Mouse (Mus musculus) cerebellum, adult 11 months (tissue): ENCODE results near the gene Gm20388.
"Not testable (repeated sequence)": the region's sequence is repeated elsewhere in the genome, so short reads cannot be mapped to it uniquely, and the experiment has no call there.

Experiments
- DNase-seq: peaks from one replicate; pipeline ENCODE4 v3.0.0; 2022

Gene Gm20388

DNA sequence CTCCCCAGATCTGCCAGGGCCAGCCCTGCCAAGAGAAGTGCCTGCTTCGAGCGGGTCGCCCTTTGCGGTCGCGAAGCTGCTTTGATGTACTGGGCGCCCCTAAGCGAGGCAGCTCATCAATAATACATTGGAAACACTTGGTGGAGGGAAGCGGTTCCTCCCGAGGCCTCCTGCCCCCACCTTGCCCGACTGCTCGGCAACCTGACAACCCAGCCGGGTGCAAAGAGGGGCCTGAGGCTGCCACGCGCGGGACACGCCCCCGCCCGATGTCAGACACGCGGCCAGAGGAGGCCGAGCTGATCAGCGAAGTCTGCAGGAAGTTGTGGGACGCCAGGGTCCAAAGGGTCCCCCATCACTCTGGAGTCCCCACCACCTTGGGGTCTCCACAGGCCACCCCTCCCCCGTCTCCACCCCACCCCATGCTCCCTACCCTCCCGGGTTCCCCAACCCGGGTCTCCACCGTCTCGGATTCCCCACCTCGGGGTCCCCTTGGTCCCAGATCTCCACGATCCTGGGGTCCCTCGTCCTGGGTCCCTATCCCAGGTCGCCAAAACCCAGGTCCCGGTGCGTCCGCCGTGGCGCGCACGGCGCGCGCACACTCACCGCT lies 723.1 kb downstream of the Gm20388 start:
- no peak for DNase-seq

DNA sequence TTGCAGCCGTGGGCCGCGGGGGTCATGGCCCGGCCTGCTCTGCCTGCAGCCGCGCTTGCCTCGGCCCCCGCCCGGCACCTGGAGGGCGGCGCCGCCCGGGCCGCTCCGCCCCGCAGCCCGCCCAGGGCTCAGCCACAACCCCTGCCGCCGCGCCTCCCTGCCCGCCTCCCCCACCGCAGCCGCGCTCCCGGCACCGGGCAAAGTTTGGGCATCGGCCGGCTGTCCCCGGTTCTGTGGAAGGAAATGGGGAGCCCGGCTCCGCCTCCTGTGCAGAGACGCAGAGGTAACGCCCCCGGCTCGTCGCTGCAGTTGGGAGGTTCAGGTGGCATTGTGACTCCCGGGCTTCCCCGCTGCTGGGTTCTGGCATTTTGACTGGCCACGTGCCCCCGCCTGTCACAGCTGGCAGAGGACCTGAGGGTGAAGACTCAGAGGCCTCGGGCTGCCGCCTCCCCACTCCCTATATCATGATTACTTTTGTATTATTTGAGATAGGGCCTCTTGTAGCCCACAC lies 723.7 kb downstream of the Gm20388 start:
- peak; percentile 19 for DNase-seq

DNA sequence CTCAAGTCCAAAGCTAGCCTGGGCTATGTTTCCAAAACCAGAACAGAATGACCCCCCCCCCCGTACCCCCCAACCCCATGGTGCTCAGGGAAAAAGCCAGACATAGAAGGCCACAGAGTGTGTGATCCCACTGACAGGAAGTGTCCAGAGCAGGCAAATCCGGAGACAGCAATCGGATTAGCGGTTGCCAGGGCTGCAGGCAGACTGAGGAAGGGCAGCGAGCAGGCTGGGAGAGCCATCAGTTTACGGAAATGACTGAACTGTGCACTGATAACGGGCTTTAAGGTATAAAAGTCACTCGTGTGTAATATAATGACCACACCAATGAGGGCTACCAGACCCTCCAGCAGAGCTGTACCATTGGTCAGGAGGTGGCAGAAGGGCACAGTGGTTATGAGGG lies 730.6 kb downstream of the Gm20388 start:
- DNase-seq: no peak

DNA sequence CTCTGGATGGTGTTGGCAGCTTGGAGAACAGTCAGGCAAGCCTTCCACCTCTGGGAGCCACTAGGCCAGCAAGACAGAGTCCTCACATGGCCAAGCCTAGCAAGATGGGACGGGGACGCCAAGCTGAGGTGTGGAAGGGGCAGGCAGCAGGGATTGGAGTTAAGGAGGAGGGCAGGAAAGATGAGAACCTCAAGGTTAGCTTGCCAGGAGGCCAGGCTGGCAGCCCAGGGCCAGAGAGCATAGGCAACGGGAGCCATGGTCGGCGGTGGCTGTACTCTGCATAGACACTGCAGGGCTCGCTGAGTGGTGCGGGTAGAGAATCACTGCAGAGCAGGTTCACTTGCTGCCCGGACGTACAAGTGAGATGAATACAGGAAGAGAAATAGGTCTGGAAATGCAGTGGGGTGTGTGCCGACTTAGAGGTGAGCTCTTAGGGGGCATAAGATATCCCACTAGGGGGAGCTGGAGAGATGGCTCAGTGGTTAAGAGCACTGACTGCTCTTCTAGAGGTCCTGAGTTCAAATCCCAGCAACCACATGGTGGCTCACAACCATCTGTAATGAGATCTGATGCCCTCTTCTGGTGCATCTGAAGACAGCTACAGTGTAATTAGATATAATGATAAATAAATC lies 731.5 kb downstream of the Gm20388 start:
- no peak for DNase-seq

DNA sequence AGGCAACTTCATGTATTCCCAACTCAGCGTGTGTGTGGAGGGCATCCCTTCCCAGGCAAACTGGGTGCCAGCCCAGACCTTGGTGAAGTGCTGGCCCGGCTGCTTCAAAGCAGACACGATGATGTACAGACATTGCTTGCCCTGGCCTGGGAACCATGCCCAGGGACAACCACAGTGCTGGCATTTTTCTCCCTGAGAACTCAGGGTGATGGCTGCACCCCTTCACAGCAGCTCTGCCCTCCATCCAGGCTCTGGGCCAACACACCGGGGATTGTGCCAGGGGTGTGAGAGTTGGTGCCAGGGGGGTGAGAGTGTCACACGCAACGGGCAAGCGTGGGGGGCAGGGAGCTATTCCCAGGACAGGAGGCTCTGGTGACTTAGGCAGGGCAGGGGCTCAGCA lies 734.0 kb downstream of the Gm20388 start:
- peak; percentile 39 for DNase-seq

DNA sequence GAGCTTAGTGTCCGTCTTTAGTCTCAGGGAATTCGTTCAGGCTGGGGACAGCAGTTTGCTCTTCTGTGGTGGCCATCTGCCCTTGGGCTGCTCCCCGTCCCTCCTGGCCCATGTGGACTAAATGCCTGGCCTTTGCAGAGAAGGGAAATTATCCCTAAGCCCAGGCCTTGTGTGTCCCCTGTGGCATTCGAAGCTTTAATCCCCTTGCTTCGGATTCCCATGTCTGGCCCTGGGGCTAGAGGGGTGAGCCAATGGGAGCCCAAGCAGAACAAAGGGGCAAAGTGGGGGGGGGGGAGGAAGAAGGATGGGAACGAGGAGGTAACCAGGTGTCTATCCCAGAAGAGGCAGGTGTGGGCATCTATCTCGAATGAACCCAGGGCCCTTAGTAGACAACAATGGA lies 736.9 kb downstream of the Gm20388 start, which contains the start of gene 1190005I06Rik:
TSS of gene 1190005I06Rik (minus strand) at position 101 of the 400 bp plus-strand sequence.
- DNase-seq: no peak

DNA sequence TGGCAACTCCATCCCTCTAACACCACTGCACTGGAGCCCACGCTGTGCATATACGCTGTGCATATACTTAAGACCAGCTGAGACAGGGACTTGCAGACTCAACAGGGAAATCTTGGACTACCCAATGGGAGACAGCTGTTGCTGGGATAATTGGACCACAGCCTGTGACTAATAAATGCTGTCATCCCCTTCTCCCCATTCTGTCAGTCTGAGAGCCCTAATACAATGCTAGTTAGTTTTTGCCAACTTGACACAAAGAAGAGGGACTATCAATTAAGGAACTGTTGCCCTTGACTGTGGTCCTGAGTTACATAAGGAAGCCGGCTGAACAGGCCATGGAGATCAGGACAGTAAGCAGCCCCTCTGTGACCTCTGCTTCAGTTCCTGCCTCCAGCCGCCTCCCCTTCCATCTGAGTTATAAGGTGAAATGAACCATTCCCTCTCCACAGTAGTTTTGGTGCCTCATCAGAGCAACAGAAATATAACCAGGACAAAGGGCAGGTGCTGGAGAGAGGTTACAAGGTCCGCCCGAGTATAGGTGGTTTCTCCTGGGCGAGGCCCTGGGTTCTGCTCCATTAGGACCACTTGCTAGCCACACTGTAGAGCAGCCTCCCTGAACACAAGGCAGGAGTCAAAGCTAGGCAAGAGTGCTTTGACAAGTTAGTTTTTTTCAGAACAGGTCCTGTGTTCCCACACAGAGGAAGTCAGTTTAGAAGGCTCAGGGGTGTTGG lies 745.8 kb downstream of the Gm20388 start:
- no peak for DNase-seq

DNA sequence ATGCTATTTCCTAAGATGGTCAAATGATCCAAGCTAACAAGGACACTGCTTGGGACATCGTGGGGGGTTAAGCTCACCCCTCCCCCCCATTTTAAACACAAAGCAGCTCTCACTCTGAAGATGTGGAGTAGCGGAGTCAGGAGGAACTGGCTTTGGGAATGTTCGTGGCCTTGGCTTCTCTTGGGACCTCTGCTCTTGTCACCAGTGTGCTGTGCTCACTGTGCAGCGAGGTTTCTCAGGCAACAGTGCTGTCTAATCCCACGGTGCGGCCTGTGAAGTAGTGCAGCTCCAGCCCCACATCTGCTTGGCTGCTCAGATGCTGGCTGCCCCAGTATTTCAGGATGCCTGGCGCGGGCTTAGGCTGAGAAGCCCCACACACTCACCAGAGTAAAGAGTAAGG lies 746.8 kb downstream of the Gm20388 start:
- DNase-seq: no peak

DNA sequence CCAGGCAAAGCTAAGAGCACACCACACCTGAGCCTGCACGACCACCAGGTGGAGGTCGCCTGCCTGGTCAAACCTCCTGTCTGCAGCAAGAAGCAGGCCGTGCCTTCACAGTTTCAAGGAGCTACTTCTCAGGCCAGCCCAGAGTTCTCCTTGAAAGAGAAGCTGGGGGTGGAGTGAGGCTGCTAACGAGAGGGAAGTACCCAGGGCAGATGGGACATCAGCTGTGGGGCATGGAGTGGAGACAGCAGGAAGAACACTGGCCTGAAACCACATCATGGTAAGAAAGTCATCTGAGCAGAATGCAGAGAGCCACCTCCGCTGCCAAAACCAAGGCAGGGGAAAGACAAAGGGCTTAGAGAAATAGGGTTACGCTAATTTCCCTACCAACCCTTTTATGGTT lies 753.9 kb downstream of the Gm20388 start:
- no peak for DNase-seq

DNA sequence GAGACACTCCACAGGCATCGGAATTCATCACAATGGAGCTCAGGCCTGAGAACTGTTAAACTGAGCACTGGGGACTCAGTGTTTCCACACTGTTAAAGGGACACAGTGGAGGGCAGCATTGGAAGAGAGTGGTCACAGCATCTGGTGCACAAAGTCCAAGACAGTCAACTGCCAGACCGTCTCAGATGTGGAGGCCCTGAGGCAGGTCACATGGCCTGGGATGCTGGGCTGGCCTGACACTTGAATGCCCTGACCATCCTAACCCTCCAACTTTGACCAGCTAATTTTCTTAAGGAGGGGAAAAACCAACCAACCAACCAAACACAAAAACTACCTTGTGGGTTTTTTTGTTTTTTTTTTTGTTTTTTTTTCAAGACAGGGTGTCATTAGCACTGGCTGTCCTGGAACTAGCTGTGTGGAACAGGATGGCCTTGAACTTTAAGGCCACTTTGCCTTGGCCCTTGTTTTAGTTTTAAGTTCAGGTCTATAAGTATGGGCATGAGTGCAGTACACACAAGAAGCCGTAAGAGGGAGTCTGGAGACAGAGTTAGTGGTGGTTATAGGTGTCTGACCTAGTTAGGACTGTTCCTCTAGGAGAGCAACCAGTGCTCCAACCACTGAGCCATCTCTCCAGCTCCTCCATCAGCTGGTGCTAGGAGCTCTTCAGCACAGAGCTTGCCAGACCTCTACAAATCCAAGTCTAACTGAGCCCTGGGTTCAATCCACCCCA lies 755.2 kb downstream of the Gm20388 start:
- no peak for DNase-seq

DNA sequence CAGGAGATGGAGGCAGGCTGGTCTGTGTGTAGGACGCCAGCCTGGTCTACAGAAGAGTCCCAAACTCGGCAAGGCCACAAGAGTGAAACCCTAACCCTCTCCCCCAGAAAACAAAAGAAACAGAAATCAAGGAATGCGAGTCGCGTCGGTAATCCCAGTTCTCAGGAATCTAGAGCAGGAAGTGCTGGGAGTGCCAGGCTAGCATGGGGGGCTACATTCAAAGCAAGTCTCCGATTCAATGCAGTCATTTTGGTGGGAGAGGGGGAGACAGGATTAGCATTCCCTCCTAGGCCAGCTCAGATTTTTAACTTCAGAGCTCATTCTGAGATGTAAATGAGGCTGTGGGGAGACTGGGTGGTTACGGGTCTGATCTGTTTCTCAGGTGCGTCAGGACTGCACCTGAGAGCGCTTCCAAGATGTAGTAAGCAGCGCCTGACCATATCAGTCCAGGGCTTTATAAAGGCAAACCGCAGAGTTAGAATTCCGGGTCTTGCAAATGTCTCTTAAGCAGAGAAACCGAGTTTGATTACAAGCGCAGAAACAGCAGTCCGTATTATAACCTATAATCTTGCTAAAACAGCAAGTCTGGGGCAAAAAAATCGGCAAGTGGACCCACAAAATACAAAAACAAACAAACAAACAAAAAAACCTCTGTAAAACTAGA lies 756.3 kb downstream of the Gm20388 start:
- no peak for DNase-seq

DNA sequence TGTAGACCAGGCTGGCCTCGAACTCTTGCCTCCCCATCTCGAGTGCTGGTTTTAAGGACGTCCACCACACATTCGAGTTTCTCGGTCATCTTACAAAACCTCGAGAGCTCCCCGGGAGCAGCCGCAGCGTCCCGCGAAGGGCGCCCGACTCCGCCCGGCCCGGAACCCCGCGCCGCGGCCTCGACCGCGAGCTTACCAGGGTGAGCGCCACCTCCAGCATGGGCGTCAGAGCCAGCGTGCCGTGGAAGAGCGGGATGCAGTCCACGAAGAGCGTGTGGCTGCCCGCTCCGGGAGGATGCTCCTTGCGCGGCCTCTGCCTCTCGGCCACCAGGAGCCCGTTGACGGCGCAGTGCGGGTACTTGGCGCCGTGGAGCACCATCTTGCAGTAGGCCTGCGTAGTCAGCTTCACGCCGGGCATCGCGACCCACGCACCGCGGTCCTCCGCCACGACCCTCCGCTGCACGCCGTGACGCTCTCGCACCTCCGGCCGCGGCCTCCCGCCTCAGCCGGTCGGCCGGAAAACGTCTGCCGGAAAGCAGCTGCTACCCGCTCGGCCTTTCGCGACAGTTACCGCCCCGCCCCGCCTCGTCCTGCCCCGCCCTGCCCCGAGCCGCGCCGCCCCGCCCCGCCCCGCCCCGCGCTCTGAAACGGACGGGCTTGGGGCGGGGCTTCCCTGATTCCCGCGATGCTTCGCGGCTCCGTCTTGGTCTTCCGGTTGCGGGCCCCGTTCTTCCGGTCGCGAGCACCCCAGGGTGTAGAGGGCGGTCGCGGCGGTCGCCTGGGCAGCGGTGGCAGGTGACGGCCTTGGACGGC lies 757.1 kb downstream of the Gm20388 start, which contains the start of the genes Gm27021 and Cox4i1:
TSS of gene Gm27021 (minus strand) at position 519 of the 813 bp plus-strand sequence.
TSS of gene Cox4i1 (plus strand) at position 662 of the 813 bp plus-strand sequence.
- peak; percentile 92 for DNase-seq

DNA sequence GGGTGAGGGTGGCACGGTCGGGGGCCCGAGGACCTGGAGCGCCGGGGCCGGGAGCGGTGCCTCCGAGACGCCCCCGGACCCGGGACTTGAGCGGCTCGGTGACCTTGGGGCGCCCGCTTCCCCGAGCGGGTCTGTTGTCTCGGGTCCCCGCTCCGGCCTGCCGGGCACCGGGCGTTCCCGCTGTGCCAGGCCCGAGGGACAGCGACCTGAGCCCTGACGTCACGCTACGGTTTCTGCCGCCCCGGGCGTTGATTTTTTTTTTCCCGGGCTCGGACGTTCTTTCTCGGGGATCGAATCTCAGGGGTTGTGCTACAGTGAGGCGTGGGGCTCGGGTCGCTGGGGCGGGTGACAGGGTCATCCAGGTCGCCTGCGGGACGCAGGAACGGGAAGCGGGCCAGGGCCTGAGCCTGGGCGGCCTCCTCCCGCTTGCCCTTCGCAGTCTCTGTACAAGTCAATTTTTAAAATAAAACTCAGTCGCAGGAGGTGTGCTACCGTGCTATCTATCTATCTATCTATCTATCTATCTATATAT lies 757.8 kb downstream of the Gm20388 start, which contains the start of gene Emc8:
TSS of gene Emc8 (minus strand) at position 200 of the 532 bp plus-strand sequence.
- no peak for DNase-seq

DNA sequence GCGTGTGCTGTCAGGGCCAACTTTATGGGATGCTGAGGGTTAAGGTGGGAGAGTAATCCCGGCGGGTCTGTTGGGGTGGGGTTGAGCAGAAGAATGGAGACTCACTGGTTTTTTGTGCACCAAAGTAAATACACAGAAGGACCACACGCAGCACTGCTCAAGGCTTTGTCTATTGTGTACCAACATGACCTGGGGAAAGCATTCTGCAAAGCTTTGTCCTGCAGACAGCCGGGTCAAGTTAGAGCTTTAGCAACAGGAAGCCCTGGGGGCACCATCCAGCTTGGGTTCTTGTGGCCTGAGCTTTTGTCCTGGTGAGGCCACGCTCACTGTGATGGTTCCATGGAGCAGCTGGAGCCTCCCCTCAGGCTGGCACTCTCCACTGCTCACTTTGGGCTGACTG lies 761.1 kb downstream of the Gm20388 start:
- DNase-seq: no peak

DNA sequence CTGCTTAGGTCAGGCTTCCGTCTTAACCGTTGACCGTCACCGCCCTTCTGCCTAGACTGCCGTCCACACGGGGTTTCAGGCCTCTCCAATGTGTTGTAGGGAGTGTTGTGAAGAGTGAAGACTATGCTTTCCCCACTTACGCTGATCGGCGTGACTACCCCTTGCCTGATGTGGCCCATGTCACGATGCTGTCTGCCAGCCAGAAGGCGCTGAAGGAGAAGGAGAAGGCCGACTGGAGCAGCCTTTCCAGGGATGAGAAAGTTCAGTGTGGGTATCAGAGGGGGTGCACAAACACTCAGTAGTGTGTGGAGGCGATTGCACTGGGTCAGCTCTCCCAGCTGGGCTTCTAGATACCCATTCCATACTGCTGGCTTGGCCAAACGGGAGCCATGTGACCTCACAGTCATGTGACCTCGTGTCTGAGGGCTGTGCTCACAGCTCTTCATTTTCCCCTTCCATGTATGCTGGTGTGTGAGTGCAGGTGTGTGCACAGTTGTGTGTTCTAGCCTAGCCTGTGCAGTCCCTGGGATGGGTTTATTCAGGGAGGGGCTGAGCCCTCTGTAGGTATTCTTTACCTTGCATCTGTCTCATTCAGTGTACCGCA lies 762.1 kb downstream of the Gm20388 start:
- no peak for DNase-seq

DNA sequence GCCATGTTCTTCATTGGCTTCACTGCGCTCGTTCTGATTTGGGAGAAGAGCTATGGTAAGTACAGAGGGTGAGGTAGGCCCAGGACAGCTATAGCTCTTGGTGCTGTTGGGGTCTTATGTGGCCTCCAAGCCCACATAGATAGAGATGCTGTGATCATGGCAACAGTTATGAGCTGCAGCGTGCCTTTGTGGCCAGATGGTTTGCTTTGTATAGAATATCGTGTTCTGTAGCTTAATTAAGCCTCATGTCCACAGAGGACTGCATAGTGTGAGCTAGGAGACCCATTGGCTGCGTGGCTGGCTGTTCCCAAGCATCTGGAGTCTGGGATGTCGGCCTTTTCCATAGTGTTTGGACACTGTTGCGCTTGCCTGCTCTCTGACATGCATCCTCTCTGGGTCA lies 762.7 kb downstream of the Gm20388 start:
- no peak for DNase-seq

DNA sequence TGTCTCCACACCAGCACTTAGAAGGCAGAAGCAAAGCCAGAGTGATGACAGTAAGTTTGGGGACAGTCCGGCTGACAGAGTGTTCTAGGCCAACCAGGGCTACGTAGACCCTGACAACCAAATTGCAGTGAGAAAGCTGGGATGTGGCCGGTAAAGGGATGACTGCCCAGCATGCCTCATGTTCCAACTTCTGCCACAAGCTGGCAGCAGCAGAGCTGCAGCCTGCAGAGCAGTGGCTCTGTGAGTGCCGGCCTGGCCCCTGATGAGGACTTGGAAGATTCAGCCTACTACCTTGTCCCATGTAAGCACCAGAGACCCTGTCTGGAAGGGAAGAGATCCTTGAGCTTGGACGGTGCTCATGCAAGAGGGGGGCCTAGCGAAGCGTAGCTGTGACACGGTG lies 765.1 kb downstream of the Gm20388 start:
- DNase-seq: no peak

DNA sequence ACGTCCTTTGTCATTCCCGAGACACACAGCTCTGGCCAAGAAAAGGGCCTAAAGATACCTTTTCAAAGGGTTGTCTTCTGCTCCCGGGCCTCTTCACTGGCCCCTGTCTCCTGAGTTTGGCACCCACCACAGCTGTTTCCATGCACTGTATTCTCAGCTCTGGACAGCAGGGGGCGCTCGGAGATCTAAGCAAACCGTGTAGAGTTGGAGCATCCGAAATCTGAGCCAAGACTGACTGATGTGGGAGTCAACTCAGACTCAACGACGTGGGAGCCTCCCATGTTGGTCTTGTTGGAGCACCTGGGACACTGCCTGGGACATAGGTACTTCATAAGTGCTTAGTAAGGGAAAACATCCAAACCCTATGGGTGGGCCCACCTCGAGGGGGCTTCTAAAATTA lies 767.8 kb downstream of the Gm20388 start:
- DNase-seq: peak; percentile 64

DNA sequence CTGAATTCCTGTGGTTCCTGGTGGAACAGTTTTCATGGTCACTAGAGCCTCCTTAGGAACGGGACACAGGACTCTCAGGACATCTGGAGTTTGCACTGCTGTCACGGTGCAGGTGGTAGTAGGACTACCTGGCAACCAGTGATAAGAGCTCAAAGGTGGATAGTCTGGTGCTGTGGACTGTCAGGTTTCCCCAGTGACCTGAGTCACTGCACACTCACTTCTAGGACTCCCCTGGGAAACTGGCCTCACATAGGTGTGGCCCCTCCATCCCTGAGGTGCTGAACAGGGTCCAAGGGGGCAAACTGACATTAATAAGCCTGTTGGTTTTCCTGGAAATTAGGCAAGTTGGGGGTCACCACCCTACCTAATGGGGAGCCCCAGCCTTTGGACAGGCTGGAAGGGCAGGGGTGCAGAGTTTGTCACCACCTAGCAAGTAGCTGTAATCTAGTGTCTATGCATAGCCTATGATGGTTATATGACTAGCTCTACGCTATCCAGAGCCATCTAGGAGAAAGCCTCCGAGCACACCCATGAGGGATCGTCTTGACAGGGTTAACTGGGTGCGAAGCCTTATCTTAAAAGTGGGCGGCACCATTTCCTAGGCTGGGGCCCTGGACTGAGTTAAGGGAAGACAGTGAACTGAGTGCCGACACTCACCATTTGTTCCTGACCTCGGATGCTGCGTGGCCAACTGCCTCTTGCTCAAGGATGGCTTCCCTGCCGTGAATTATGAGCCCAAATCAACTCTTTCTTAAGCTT lies 769.2 kb downstream of the Gm20388 start:
- no peak for DNase-seq

DNA sequence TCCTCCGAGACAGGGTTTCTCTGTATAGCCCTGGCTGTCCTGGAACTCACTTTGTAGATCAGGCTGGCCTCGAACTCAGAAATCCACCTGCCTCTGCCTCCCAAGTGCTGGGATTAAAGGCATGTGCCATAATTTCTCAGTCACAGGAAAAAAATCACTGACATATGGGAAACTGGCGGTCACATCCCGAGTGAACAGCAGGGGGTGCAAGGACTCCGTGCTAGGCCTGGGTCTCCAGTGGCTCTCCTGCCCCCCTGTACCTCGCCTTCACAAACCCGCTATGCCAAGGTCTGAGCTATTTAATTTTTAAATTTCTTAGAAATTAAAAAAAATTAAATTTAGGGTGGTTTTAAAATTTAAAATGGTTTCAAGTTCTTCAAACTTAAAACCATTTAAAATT lies 769.8 kb downstream of the Gm20388 start:
- not testable (repeated sequence) for DNase-seq
